Mouse (Mus musculus): ENCODE measurements at regions not wholly inside any gene's neighbourhood (a gene's known extent, or its start where the extent isn't known, plus 50 kb on each side); places are given as distances from the start of the nearest gene placed in this dataset.

DNA sequence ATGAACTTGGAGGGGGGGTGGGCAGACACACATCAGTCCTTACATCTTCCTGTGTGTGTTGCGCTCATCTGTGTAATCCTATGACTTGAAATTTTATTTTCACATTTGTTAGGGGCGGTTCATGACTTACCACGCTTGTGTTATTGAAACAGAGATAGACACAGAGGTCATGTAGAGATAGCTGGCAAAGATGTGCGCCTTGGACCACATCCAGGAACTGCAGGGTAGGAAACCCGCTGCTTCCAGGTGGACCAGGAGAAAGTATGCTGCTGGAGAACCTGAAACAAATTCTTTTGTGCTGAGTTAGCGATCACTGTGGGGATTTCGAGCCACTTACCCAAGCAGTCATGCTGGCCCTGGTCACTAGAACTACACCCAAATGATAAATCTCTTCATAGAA is 89.1 kb downstream of the Kcnj2 start:
- no peak for DNase-seq (ENCODE audit: low spot score)

- no peak for DNase-seq (ENCODE audit: low spot score)
These were observed 89.8 kb downstream of the Kcnj2 start for GRCm38 (mm10) chr11:111155747-111156146.

DNA sequence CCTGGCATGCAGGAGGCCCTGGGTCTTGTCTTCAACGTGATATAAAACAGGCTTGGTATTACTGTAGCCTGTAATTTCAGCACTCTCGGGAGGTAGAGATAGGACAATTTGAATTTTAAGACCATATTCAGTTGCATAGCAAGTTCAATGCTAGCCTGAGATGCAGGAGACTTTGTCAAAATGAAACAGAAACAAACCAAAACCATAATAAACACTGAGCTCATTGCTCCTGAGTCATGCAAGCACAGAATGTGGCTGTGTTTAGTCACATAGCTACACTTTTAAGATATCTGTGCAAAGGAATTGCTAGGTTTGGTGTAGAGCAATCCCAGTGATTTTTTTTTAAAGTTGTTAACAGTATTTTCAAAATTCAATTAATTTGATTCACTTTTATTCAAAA is 93.3 kb downstream of the Kcnj2 start:
- no peak for DNase-seq (ENCODE audit: low spot score)

DNA sequence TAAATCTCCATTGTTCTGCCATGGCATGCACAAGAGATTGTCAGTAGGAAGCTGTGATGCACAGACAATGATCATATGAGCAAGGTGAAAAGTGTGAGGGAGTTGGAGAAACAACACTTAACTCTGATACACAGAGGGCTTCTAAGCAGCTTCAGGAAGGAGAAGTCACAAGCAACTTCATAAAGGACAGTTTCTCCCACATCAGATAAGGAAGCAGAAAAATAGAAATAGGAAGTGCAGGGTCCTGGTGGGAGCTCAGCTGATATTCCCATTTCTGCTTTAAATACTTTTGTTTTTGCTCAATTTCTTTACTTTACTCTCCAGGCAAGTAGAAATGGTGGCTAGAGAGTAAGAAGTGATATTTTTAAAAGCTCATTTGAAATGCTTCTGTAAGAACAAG is 98.9 kb downstream of the Kcnj2 start:
- DNase-seq (ENCODE audit: low spot score): no peak

DNA sequence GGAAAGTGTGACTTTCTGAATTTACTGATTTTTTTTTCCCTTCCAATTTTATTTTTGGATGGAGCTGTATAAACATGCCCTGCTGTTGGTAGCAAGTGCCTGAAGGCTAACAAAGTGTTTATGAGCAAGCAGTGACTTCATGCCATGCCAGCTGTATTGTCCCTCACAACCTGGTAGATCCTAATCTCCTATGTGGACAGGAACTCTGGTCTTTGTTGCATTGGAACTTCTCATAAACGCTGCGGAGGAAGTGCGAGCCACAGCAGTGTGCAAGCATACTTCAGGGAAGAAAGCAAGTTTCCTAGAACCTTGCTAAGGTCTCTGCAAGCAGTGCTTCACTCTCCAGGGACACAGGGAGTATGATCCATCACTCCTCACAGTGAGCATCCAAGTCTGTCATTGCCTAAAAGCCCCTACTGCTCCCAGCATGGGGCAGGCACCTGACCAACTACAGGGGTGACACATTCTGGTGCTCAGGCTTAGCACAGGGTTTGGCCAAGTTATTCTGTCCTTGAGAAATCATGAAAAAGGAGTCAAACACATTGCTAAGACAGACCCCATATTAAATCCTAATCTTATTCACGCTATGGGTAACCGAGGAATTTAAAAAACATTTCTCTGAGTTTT is 104.3 kb downstream of the Kcnj2 start:
- no peak for DNase-seq (ENCODE audit: low spot score)

DNA sequence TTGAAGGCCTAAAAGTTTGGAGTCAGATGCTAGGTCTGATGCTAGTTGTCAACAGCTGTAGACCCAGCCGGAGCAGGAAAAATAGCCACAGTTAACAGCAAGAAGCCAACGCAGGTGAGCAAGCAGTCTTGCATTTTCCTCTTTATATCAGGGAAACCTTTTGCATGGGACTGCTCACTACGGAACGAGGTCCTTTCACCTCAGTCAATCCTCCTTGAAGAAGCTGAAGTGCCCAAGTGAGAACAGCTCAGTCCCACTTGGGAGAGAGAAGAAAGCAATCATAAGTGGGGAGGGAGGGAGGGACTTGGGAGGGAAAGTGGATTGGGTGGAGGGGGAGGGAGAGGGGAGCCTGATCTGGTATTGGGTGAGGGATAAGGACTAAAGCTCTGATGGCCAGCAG is 107.6 kb downstream of the Kcnj2 start:
- DNase-seq (ENCODE audit: low spot score): no peak

GRCm38 (mm10) chr11:111175566-111175965 is 109.6 kb downstream of the Kcnj2 start:
- DNase-seq (ENCODE audit: low spot score): no peak

GRCm38 (mm10) chr11:111177516-111177915 is 111.6 kb downstream of the Kcnj2 start:
- DNase-seq (ENCODE audit: low spot score): no peak

DNA sequence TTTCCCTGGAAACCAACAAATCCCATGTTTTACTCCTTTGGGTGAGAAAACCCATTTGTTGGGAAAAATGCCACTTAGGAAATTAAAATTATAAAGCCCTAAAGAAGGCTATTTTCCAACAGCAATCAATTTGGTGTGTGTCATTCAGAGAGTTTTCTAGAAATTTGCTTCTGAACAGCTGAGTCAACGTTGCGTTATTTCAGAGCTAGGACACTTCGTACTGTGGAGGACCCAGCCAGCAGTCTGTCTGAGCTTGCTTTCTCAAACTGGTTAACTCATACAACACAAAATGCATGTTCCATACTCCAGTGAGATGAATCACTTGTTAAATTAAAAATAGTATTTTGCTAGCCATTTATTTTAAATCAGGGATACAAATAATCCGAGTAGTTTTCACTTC is 131.5 kb downstream of the Kcnj2 start:
- DNase-seq (ENCODE audit: low spot score): no peak

GRCm38 (mm10) chr11:111200512-111200911 is 134.5 kb downstream of the Kcnj2 start:
- no peak for DNase-seq (ENCODE audit: low spot score)

DNA sequence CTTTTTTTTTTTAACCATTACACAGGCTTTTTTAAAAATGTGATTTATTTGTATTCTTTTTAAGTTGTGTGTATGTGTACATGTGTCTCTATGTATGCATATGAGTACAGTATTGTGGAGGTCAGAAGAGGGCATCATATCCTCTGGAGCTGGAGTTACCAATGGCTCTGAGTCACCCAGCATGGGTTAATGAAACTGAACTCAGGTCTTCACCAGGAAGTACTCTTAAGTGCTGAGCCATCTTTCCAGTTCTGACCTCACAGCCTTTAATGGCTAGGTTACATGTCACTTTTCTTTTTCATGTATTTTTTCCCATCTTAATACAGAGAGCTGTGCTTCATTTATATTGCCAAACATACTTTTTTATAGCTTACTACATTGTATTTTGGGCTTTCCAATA is 136.8 kb downstream of the Kcnj2 start:
- no peak for DNase-seq (ENCODE audit: low spot score)

DNA sequence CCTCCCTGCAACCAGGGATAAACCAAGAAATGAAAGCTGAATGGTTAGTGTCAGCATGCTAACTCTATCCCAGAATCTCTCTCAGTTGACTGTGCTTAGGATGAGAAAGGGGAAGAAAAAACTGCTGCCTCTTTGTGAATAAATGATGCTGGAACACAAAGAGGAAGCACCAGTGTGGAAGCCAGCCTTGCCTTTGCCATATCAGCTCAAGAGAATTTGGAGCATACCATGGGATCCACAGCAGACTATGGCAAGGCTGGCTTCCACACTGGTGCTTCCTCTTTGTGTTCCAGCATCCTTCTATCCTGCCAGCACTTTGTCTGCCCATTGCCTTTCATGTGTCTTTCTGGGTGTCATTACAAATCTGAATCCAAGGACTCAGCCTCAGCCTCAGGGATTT is 144.6 kb downstream of the Kcnj2 start:
- no peak for DNase-seq (ENCODE audit: low spot score)

DNA sequence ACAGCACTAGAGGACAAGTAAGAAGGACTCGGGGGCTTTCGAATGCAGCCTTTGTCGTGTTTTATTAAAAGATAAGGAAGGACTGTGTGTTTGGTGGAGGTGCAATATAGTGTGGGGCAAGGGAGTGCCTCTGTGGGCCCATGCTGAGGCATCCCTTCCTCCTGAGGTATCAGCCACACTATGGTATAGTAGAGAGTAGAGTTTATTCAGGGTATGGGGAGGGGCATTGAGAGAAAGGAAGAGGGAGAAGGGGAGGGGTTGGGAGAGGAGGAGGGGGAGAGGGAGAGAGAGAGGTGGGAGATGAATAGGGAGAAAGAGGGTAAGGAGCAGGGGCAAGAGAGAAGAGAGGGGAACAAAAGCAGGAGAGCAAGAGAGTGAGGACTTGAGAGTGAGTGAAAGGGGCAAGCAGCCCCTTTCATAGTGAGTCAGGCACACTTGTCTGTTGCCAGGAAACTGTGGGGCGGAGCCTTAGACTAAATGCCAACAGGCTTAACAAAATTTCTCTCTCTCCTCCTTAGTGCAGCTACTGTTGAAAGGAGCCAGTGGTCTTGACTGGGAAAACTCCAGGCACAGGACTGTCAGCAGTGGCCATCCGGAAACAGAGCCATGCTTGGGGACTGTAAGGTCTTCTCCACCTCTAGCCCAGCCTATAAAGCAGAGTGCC is 146.2 kb downstream of the Kcnj2 start:
- no peak for DNase-seq (ENCODE audit: low spot score)

DNA sequence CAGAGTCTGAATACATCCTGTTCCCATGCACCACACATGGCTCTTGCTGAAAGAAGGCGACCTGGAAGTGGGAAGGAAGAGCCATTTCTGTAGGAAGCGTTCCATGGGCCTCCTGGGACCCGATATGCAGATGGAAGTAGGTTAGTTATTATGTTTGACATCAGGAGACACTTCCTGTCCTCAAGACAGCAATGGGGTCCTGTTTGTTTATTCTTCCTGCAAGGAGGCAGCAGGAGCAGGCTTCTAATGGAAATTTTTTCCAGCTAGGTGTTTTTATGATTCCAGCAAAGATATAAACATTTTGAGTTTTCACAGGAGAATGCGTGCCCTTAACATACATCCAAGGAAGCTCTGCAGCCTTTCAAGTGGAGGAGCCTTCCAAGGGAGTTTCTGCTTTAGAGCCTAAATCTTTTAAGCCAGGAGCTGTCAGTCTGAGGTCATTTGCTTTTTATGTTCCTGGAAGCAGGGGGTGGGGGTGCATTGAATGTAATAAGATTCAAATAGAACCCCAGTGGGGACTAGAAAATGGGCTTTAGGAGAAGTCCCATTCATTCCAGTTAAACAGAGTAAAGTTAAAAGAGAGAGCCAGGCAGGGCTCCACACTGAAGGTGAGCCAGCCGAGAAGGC is 146.9 kb downstream of the Kcnj2 start:
- no peak for DNase-seq (ENCODE audit: low spot score)

DNA sequence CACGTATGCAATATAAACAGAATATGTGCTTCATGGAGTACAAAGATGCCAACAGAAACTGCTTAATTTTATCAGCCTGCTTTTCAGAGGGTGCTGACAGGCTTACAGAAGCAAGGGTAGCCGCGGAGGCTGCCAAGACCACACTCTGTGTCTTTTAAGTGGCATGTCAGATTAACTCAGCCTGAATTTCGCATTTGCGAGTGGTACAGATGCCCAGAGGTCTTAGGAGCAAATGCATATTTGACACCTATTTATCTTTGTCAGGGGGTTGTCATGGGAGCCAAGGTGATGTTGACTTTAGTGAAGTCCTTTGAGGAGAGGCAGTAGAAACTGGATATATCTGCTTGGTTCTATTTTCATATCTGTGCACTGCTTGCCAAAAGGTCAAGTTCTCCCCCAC is 149.0 kb downstream of the Kcnj2 start:
- no peak for DNase-seq (ENCODE audit: low spot score)

GRCm38 (mm10) chr11:111223834-111224233 is 157.9 kb downstream of the Kcnj2 start:
- DNase-seq (ENCODE audit: low spot score): no peak

DNA sequence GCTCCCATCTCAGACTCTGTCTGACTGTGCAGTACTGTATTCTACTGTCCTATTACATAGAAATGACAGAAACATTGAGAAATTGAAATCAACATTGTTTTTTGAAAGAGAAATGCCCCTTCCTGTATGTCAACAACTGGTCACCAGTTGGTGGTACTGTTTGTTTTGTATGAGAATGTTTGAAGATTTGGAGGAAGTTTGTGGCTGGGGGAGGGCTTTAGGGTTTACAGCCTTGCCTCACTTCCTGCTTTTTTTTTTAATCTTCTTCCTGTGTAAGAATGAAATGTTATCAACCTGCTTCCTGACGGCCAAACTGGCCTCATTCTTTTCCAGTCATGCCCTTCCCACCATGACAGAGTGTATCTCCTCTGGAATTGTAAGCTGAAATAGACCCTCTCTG is 161.3 kb downstream of the Kcnj2 start:
- no peak for DNase-seq (ENCODE audit: low spot score)

DNA sequence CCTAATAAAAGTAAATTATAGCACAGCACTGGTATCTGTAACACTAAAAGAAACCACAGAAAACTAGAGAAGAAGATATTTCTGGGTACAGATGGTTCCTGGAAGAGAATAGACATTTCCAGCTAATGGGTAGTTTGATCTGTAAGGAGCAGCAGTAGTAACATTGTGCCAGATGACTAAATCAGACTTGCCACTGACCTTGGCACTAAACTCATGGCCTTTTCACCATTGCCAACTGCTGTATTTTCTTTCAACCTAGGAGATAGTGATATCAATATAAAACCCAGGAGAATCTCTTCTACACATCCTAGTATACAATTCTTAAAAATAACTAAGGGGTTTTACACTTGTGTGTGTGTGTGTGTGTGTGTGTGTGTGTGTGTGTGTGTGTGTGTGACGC is 170.8 kb downstream of the Kcnj2 start:
- DNase-seq (ENCODE audit: low spot score): no peak

- DNase-seq (ENCODE audit: low spot score): no peak
These were observed 173.8 kb downstream of the Kcnj2 start for GRCm38 (mm10) chr11:111239784-111240183.

DNA sequence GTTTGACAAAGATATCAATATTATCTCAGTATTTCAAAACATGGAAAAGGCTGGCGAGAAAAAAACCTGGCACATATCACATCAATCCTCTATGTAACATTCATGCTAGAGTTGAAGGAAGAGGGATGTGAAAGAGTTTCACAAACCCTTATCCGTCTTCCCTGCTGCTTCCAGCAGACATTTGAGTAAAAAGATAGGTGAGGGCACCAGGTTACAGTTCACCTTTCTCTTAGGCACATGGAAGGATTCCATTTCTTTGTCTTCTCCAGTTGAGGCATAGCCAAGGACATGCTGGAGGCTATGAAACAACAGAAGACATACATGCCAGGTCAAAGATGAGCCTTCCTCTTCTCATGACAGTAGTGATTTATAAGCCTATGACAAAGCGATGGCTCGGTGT is 186.3 kb downstream of the Kcnj2 start:
- no peak for DNase-seq (ENCODE audit: low spot score)

DNA sequence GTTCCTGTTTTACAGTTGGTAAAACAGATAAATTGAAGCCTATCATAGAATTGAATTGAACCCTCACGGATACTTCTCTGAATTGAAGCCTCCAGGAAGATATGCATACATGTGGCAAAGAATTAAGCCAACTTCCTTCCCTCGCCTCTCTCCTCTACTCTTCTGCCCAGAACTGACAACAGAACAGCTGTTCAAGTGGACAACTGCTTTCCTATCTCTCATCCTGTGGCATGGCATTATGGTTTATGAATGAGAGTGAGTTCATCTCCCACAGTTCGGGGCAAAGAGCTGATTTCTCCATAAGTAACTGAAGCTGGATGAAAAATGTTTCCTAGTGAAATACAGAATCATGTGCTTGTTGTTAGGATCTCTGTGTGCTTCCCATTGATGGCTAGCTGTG is 190.6 kb downstream of the Kcnj2 start:
- no peak for DNase-seq (ENCODE audit: low spot score)

DNA sequence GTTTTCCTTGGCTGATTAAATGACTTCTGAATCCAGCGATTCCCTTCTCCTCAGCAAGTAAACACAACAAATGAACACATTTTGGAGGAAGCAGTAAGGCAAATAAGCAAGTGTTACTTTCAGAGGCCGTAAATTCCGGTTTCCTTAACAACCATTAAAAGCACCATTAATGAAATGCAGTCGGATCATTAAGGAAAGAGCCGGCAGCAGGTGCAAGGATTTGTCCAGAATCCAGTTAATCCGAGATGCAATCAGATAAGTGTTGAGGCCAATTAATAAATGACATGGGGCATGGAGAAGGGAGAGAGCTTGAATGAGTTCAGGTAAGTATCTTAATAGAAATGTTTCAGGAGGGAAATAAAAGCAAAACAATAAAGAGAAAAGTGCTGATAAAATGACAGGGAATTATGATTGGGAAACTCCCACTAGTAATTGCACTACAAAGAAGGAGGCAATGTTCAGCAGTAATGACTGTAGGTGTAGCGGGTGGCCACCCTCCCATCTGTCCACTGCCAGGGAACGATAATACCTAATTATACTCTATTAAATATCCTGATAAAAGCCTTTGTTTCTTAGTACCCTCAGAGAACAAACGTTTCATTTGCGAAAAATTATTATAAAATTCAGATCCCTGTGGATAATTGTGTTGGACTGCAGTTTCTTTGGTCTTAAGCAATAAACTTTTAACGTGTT is 194.9 kb downstream of the Kcnj2 start:
- DNase-seq (ENCODE audit: low spot score): no peak

DNA sequence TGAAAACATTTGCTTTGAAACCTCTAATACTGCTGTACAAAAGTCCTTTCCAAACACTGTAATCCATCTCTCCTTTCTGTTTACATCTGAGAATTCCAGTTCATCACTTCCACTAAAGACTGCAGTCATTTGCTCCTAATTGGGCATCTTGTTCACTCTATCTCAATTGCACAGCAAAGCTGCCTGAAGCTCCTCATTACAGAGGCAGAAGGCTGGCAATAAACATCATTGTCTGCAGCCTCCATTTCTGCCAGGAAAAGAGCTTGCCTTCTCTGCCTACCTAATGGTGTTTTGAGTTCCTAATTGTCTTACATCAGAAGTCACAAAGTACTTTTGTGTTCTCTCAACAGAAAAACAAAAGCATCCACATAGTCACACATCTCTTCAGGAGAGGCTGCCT is 207.7 kb downstream of the Kcnj2 start:
- DNase-seq (ENCODE audit: low spot score): no peak

All from testis, postnatal 14 days (tissue).